Mouse (Mus musculus): ENCODE measurements around the gene Igf2bp2.

The Igf2bp2 gene

DNA sequence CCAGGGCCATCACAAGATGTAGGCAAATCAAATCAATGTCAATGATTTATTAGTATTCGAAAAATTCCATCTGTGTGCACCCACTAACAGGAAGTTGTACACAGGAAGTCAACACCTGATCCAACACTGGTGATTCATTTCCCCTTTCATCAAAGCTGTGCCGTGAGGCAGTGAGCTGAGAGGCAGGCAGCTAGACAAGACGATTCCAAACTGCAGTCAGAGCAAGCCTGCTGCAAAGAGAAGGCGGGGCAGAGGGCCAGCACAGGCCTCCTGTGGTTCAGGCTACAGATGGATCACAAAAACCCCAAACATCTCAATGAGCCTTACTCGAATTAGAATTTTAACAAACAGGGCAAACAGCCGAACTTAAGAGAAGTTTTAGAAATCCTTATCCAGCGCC, 65.4 kb downstream of the Igf2bp2 start:
- DNase-seq, result no peak

DNA sequence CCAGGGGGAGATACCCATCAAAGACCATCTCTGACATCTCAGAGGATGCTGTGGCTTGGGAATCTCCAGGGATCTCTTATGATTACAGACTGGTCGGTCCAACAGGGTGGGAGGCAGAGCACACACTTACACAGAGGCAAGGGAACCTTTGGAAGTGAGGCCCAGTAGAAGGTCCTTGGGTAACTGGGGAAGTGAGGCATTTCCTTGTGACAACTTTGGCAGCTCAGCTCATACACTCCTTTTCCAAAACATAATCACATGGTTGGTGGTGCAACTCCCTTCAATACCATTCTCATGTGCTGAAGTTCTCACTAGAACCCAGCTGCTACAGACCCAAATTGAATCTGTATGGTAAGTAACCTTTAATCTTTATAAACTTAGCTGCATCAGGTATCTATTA, 67.3 kb downstream of the Igf2bp2 start:
- no peak for DNase-seq

DNA sequence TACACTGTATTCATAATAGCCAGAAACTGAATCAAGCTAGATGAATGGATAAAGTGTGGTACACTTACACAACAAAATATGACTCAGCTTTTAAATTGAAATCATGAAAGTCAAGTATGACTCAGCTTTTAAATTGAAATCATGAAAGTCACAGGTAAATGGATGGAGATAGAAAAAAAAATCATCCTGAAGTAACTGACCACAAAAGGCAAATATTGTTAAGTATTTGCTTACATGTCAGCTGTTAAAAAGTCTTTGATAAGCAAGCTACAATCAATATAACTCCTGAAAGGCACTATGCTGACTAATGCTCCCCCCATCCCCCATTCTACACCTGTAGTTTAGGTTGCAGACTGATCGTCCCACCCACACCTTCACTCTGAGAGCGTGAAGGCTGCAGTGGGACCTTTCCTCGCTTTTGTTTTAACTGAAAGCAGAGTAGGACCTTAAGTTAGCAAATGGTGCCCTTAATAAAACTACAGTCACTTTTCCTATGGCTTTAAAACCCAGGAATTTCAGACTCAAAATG, 71.8 kb downstream of the Igf2bp2 start:
- DNase-seq, result no peak

DNA sequence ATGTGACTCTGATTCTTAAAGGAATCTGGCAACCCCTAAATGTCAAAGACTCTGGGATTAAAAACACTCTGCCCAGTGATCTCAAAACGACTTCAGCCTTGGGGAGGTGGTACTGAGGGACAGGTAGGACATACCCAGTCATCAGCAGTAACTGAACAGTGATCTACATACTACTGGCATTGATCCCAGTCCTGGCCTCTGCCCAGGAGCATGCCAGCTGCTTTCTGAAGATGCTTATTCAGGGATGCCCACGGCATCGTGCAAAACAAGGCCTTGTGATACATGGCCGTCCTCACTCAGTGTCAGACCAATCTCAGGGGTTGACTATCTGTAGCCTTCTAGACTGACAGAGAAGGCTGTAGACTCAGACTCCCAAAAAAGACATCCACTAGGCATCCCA, 77.7 kb downstream of the Igf2bp2 start:
- no peak for DNase-seq

DNA sequence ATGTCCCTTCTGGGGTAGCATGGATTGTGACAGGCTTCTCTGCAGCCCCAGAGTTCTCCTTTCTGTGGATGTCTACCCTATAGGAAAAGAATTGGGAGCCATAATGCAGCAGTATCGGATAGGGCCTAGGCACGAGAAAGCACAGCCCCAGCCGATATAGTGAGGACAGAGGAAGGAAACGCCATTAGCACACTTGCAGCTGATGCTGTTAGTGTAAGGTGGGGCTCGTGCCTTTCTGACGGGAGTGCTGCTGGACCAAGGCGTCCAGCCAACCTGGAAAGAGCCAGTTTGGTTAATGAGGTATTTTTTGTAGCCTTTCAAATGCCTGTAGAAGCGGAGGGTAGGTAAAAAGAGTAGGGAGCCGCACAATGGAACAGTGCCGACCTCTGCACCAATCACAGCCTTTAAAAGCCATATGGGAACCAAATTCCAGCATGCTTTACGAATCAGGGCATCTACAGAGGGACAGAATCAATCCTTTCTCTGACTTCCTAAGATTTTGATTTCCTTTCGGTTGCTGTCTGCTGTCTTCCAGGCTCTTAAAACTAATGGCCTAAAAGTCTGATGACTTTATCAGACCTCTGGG, 82.9 kb downstream of the Igf2bp2 start:
- no peak for DNase-seq

DNA sequence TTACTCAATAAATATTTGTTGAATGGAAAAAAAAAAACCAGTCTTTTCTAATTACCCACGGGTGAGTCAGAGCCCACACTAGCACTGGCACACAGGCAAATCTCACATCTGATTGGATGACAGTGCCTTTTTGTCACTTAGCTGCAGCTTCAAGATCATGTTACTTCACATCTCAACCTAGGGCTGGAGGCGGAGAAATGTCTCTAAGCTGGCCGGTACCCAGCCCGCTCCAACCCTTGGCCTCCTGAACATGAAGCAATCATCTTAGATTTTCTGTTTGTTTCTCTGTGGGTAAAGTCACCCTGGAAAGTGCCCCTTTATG, 86.5 kb downstream of the Igf2bp2 start:
- no peak for DNase-seq

DNA sequence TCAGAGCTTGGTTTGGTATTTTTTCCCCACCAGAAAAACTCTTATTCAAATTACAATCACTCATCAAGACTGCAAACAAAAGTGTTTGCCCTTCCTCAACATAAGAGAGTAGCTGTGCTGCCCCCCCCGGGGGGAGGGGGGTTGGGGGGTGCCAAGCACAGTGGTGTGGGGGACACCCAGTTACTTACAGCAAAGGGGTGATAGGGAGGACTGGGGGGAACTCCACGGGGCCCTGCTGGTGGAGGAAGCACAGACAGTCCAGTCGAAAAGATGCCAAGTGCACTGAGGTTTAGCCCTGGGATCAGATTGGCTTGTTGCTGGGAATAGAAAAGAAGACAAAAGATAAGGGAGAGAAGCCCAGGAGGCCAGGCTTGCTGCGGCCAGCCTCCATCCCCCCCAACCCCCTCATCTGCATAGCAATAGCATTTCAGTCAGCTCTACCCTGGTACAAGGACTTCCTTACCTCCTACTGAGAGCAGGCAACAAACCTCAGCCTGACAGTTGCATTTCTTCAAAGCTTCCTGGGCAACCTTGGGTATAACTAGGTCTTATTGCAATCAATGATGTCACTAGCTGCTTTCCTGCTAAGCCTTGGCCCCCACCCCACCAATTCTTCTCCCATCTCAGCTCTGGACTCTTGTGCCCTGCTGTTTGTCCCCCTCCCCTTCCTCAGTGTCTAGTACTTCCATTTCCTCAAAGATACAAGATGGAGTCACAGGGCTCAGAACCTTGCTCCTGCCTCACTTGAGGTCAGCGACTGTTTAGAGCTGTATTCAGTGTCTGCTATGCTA, 87.1 kb downstream of the Igf2bp2 start:
- peak in 1 of 2 experiments; percentile 26 for DNase-seq

DNA sequence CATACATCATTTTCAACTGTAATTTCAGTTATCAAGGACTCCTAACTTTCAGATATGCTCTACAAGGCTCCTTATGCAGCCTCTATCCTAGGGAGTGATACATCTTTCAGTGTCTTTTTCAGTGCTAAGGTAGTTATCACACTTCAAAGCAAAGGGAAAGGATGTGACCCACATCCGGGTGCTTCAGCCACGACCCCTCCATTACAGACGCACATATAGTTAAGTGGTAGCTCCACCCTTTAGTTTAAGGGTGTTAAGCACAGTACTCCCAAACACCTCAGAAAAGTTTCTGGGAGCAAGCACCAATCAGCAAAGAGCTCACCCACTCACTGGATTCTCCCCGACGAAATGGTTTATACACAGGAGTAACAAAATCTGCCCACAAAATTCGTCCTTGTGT, 88.0 kb downstream of the Igf2bp2 start:
- peak in 1 of 2 experiments; percentile 29 for DNase-seq

DNA sequence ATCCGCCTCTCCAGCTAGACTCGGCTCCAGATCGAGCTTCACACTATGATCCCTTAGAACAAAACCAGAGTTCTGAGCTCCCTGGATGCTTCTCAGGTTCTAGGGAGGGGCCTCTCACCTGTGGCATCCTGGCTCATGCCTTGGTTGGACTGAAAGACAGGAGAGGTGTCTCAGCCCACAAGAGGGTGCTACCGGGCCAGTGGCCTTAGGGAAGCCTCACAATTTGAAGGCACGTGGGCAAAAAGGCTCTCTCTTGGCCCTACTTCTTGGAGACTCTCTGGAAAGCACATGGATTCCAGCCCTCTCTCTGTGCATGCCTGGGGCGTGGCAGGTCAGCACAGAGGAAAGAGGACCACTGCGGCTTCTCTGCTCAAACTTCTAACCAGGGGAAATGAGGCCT, 91.7 kb downstream of the Igf2bp2 start:
- DNase-seq, result peak in 1 of 2 experiments; percentile 24

DNA sequence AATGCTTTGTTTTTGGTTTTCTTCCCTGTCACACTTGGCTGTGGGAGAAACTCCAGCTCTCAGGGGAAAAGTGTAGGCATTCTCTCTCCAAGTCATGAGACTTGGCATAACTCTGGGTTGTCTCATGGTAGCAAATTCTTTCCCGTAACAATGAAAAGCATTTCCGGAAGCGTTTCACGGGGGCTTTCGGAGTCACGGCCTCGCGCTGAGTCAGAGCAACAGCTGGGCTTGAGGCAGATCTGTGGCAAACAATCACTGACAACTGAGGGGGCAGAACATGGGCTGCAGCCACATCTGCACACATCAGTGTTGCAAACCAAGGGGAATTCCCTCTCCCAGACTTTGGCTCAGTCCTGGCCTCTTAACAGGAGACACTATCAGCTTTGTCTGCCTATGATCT, 95.7 kb downstream of the Igf2bp2 start:
- DNase-seq, result peak; percentile 46 to 64

DNA sequence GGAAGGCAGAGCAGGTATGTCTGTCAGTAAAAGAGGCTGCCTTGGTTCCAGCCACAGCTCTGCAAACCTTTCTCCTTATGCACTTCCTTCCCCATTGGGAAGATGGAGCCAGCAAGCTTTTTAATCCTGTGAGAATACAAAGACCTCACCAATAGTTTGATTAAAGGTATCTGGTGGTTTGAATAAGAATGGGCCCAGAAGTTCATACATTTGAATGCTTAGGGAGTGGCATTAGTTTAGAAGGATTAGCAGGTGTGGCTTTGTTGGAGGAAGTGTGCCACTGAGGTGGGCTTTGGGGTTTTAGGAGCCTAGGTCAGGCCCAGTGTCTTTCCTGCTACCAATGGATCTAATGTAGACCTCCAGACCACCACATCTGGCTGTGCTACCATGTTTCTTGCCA, 97.6 kb downstream of the Igf2bp2 start:
- no peak for DNase-seq

DNA sequence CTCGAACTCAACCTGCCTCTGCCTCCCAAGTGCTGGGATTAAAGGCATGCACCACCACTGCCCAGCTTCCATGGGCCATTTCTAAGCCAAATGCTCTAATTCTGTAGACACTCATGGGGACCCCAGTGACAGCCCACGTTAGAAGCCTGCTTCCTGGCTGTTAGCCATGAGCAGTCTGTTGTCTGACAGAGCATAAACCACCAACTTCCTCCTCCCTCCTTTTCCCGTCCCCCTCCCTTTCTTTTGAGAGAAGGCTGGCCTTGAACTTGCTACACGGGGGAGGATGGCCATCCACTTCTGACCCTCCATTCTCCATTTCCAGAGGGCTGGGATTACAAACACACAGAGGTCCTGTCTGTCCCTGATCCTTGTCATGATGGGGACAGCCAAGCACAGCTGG, 100.8 kb downstream of the Igf2bp2 start:
- peak; percentile 41 to 55 for DNase-seq

DNA sequence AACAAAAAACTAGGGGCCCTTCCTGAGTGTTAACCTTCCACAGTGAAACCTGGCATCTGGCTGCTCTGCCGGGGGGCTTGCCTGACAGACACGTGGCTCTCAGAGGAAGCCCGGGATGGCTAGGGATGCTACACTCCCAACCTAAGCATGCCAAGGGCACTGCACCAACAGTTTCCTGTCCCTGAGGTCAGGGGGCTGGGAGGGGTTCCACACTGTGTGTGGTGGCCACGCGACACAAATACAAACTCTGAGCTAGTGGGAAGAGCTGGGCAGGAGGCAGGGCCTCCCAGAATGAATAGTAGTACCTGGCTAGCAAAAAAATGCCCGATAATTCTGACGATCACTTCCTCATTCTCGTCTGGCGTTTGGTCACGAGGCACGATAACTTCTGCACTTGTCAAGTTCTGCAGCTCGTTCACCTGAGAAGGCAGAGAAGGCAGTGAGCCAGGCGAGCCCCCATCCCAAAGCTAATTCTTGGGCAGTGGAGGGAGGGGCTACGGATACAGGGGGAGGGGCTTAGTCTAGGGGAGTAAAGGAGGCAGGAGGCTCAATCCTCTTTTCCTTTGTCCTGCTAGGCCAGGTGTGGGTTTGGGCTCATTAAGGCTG, 101.4 kb downstream of the Igf2bp2 start:
- peak; percentile 36 to 44 for DNase-seq

DNA sequence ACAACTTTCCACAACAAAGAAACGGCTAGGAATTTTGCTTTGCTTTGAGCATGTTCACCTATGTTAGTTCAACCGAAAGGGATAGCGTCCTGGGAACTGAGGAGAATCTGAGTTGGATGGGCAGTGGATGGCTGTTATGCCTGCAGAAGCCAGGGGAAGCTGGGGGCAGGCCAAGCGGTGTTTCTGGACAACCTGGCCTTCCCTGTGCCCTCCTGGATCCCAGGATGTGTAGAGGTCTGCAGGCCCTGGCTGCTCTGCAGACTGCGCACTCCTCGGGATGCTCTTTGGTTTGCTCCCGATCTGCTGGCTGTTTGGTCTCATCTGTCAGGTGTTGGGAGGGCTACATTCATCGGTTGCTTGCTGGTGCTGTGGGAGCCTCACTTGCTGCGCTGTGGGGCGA, 102.7 kb downstream of the Igf2bp2 start:
- DNase-seq, result no peak

DNA sequence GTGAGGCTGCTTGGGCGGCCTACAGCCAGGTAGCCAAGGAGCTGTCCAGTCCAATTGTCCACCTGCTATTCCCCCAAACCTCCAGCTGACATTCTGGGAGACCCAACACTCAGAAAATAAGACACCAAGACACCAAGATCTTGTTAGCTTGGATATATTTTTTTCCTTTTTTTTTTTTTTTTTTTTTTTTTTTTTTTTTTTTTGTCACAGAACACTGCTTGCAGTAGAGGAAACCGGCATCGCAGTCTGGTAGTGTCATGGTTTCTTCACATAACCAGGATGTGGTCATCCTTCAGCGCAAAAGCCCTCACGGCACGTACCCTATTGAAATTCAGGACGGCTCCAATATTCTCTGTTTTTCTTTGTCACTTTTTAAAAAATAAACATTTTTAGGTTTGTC, 104.2 kb downstream of the Igf2bp2 start:
- no peak for DNase-seq

DNA sequence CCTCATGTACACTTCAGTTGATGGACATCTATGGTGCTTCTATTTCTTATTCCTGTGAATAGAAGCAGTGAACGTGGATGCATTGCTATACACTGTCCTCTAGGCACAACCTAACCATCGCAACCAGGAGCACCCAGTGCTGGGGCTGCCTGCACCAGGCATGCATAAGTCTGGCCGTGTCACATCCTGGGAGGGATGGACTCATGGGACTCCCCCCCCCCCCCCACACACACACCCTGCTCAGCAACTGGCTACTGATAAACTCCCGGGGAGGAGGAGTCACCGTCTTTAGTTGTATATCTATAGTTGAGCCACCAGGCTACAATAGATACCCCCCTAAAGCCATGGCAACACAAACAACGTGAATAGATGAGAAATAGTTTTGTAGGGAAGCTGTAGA, 105.6 kb downstream of the Igf2bp2 start:
- DNase-seq, result no peak

DNA sequence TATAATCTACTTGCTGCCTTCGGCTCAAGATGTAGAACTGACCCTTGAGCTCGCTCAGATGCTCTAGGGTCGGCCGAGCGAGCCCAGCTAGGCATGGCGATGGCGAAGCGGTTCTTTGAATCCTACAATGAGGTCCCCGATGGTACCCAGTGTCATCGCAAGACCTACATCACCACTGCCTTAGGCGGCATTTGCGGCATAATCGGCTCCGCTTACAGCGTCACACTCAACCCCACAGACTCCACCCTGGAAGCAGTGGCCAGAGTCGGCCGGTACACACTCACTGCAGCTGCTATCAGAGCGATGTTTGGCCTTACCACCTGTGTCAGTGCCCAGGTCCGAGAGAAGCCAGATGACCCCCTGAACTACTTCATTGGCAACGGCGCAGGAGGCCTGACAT, 109.7 kb downstream of the Igf2bp2 start:
- no peak for DNase-seq

DNA sequence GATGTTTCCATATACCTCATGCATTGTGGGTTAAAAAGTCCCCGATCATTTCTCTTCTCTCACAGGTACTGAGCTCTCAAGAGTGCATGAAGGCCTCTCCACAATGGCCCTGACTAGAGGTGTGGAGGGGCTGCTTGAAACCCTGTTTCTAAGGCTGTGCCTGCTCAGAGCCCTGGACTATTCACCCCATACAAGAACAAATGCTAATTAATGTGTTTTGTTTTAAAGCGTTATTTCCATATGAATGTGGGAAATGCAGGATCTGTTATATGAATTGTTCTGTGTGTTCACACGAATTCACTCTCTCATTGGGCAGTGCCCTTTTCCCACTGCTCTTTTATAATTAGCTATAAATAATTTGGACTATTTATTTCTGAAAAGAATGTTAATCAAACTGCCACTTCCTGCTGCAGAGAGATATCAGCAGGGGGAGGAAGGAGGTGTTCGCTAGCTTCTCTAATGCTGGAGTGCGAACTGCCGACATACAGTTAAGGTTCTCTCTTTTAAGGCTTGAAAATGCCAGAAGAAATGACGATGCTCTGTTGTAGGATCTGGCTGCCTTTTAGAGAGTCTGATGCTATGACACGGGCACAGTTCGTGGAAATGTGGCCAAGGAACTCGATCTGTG, 116.2 kb downstream of the Igf2bp2 start:
- DNase-seq, result no peak

DNA sequence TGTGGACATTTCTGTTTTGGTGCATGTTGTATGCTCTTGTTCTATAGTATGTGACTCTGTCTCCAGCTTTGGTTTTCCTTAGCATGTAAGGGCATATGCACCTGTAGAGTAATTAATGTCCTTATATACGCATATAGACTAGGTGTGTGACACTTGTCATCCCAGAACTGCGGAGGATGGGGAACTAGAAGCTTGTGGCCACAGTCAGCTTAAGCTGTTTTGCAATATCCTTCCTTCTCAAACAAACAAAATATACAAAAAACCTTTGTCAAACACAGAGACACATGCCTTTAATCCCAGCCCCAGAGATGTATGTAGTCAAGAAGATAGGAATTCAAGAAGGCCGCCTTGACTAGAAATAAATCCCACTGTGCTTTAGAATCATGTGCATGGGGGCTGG, 117.2 kb downstream of the Igf2bp2 start:
- no peak for DNase-seq

DNA sequence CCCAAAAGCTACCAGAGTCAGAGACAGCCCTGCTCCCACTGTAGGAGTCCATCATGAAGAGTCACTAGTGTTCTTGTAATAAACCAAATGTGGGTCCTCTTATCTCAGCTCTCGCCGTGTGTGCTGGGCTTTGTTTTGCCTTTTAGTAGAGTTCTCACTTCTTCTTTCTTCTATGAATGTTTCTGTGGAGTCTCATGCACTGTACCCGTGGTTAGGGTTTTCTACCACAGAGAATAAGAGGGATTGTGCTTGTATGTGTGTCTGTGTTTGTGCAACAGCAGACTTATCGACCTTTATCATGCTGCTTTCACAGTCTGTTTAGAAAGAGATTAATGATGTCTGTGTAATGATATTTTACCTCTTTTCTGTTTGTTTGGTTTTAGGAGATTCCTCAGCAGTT, 119.3 kb downstream of the Igf2bp2 start:
- no peak for DNase-seq

DNA sequence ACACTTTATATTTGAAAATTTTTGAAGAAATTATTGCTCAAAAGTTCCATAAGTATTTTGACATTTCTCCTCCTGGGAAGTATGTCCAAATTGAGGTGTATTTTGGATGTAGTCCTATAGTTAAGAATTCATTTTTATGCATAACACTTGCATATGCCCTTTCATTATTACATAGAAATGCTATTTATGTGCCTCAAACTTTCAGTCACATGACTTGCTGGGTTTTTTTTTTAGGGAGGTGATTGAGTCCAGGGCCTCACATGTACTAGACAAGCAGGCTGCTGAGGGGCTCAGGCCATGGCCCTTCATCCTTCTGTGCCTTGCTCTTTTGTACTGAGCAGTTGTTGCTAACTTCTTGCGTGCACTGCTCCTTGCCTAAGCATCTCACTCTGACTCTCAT, 123.1 kb downstream of the Igf2bp2 start:
- no peak for DNase-seq

DNA sequence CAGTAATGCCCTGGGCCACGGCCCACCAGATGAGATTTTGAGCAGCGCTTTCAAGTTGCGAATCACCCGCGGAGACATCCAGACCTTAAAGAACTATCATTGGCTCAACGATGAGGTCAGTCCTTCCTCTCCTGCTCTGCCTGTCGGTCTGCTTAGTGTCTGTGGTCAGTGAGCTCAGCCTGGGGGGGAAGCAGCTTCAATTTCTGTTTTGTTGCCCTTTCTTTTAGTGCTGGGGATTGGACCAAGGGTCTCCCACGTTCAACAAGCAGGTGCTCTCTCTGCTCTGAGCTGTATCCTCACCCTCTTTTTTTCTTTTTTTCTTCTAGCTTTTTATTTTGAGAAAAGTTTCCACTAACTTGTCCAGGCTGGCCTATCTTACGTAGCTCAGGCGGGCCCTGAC, 124.5 kb downstream of the Igf2bp2 start:
- DNase-seq, result no peak

DNA sequence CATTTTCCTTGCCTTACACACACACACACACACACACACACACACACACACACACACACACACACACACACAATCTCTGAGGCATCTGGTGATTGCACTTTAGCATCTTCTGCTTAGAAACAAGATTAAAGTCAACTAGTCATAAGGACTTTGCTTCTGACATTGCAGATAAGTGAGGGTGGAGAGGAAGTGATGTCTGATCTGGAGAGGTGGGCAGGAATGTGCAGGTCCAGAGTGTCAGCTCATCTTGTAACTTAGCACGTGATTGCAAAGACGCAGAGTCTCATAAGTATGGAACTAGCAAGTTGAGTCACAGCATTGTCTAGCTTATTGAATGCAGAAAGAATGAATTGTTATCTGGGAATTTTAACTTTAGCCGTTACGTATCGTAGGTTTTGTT, 135.6 kb downstream of the Igf2bp2 start:
- no peak for DNase-seq

DNA sequence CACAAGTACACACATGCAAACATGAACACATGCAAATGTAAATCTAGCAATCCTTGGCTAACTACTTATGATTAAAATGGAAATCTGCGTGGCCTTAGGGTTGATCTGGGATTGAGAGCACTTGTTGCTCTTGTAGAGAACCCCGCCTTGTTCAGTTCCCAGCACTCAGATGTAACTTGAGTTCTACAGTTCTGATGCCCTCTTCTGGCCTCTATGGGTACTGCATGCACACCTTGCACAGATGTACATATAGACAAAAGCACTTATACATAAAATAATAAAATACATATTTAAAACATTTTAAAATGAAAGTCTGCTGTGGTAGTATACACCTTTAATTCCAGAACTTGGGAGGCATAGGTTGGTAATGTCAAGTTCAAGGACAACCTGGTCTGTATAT, 141.0 kb downstream of the Igf2bp2 start:
- peak; percentile 23 to 30 for DNase-seq
